Mouse (Mus musculus): ENCODE results near the gene Tmem198. TPM values are rescaled to one million over a fixed set of nuclear protein-coding genes. Genes with fewer than 3 reads are reported as not detected.

The Tmem198 gene
- total RNA-seq, 1 experiment, result 1.6 TPM

GRCm38 (mm10) chr1:75487040-75487404 lies 7.7 kb downstream of the Tmem198 start:
- Histone ChIP-seq H3K36me3 (ENCODE audit: control insufficient read depth, insufficient read depth, low read length, poor library complexity, severe bottlenecking) (no peaks in the 10 kb centered on the region), H3K9ac (ENCODE audit: insufficient read depth, low read depth, low read length, poor library complexity, severe bottlenecking) (peak overlapping the region; percentile 66), H3K4me3 (ENCODE audit: insufficient read depth in 1 of 2, low read depth in 1 of 2, low read length in 2 of 2, poor library complexity in 1 of 2, severe bottlenecking in 1 of 2) (peak overlapping the region; percentile 80 to 93), H3K9me3 (ENCODE audit: control insufficient read depth, insufficient read depth, low read depth, low read length) (no peaks in the 10 kb centered on the region), H3K4me1 (ENCODE audit: control insufficient read depth in 2 of 2, insufficient read depth in 2 of 2, low read length in 2 of 2, poor library complexity in 1 of 2) (peaks cover 5 to 15% of the 10 kb centered on the region in 2 experiments; a peak in 2 of 4 replicates), H3K27ac (ENCODE audit: insufficient read depth, low read depth, low read length, poor library complexity, severe bottlenecking) (no peak overlapping the region)
- TF ChIP-seq ZNF384 (IDR thresholded peaks at IDR 0.05; ENCODE audit: low read depth, low read length) (no peak), HCFC1 (IDR thresholded peaks at IDR 0.05; ENCODE audit: borderline replicate concordance, insufficient read depth, low read length) (no peak), MAFK (IDR thresholded peaks at IDR 0.05; ENCODE audit: insufficient read depth, low read depth, low read length) (no peak), CHD2 (IDR thresholded peaks at IDR 0.05; ENCODE audit: low read depth, low read length) (no peak), ZC3H11A (IDR thresholded peaks at IDR 0.05; ENCODE audit: borderline replicate concordance, low read depth, low read length) (no peak)
- in situ Hi-C loops (cut with MboI; ENCODE audit: low sequenced_read_pairs in 2 of 2, unreplicated experiment in 2 of 2), result no loop called here
- no peak for DNase-seq (ENCODE audit: low read depth, low spot score)

- no peaks in the 10 kb centered on the region for H3K36me3 ChIP-seq (ENCODE audit: control insufficient read depth, insufficient read depth, low read length, poor library complexity, severe bottlenecking)
- H3K4me3 ChIP-seq (ENCODE audit: insufficient read depth in 1 of 2, low read depth in 1 of 2, low read length in 2 of 2, poor library complexity in 1 of 2, severe bottlenecking in 1 of 2), result peak overlapping the region; percentile 80 to 93
- DNase-seq (ENCODE audit: low read depth, low spot score), result peak; percentile 89
- no peaks in the 10 kb centered on the region for H3K9me3 ChIP-seq (ENCODE audit: control insufficient read depth, insufficient read depth, low read depth, low read length)
- no peak overlapping the region for H3K27ac ChIP-seq (ENCODE audit: insufficient read depth, low read depth, low read length, poor library complexity, severe bottlenecking)
- peaks cover 5 to 19% of the 10 kb centered on the region in 2 experiments; a peak in 2 of 4 replicates for H3K4me1 ChIP-seq (ENCODE audit: control insufficient read depth in 2 of 2, insufficient read depth in 2 of 2, low read length in 2 of 2, poor library complexity in 1 of 2)
- peak overlapping the region; percentile 71 for H3K9ac ChIP-seq (ENCODE audit: insufficient read depth, low read depth, low read length, poor library complexity, severe bottlenecking)
- TF ChIP-seq CHD2 (IDR thresholded peaks at IDR 0.05; ENCODE audit: low read depth, low read length) (no peak), MAFK (IDR thresholded peaks at IDR 0.05; ENCODE audit: insufficient read depth, low read depth, low read length) (no peak), HCFC1 (IDR thresholded peaks at IDR 0.05; ENCODE audit: borderline replicate concordance, insufficient read depth, low read length) (no peak), ZC3H11A (IDR thresholded peaks at IDR 0.05; ENCODE audit: borderline replicate concordance, low read depth, low read length) (no peak), ZNF384 (IDR thresholded peaks at IDR 0.05; ENCODE audit: low read depth, low read length) (no peak)
- in situ Hi-C loops (cut with MboI; ENCODE audit: low sequenced_read_pairs in 2 of 2, unreplicated experiment in 2 of 2), result no loop called here
These were observed 8.3 kb downstream of the Tmem198 start for GRCm38 (mm10) chr1:75487405-75488161.

GRCm38 (mm10) chr1:75490785-75491551 lies 11.6 kb downstream of the Tmem198 start:
- Histone ChIP-seq H3K9ac (ENCODE audit: insufficient read depth, low read depth, low read length, poor library complexity, severe bottlenecking) (0 out of 2 replicates have a peak overlapping the region, but pooled peaks have one; percentile 6), H3K9me3 (ENCODE audit: control insufficient read depth, insufficient read depth, low read depth, low read length) (no peaks in the 10 kb centered on the region)
- in situ Hi-C loops (cut with MboI; ENCODE audit: low sequenced_read_pairs in 2 of 2, unreplicated experiment in 2 of 2), result no loop called here

GRCm38 (mm10) chr1:75492579-75493170 lies 13.3 kb downstream of the Tmem198 start:
- TF ChIP-seq ZNF384 (IDR thresholded peaks at IDR 0.05; ENCODE audit: low read depth, low read length), result no peak
- no peak for TF ChIP-seq HCFC1 (IDR thresholded peaks at IDR 0.05; ENCODE audit: borderline replicate concordance, insufficient read depth, low read length)
- no peak for TF ChIP-seq ZC3H11A (IDR thresholded peaks at IDR 0.05; ENCODE audit: borderline replicate concordance, low read depth, low read length)
- no peak for TF ChIP-seq MAFK (IDR thresholded peaks at IDR 0.05; ENCODE audit: insufficient read depth, low read depth, low read length)
- H3K36me3 ChIP-seq (ENCODE audit: control insufficient read depth, insufficient read depth, low read length, poor library complexity, severe bottlenecking), result peaks cover 7% of the 10 kb centered on the region; the same call in 1 of the 2 replicates

More at GRCm38 (mm10) chr1:75490785-75491551, 11.6 kb downstream of the Tmem198 start:
- TF ChIP-seq ZNF384 (IDR thresholded peaks at IDR 0.05; ENCODE audit: low read depth, low read length) (no peak), MAFK (IDR thresholded peaks at IDR 0.05; ENCODE audit: insufficient read depth, low read depth, low read length) (no peak), ZC3H11A (IDR thresholded peaks at IDR 0.05; ENCODE audit: borderline replicate concordance, low read depth, low read length) (no peak), HCFC1 (IDR thresholded peaks at IDR 0.05; ENCODE audit: borderline replicate concordance, insufficient read depth, low read length) (no peak), CHD2 (IDR thresholded peaks at IDR 0.05; ENCODE audit: low read depth, low read length) (no peak)
- DNase-seq (ENCODE audit: low read depth, low spot score), result no peak
- Histone ChIP-seq H3K36me3 (ENCODE audit: control insufficient read depth, insufficient read depth, low read length, poor library complexity, severe bottlenecking) (no peaks in the 10 kb centered on the region), H3K4me1 (ENCODE audit: control insufficient read depth in 2 of 2, insufficient read depth in 2 of 2, low read length in 2 of 2, poor library complexity in 1 of 2) (peaks cover 5 to 25% of the 10 kb centered on the region in 2 experiments; a peak in 2 of 4 replicates), H3K4me3 (ENCODE audit: insufficient read depth in 1 of 2, low read depth in 1 of 2, low read length in 2 of 2, poor library complexity in 1 of 2, severe bottlenecking in 1 of 2) (peak overlapping the region; percentile 23 to 45; a peak in 1 of 4 replicates), H3K27ac (ENCODE audit: insufficient read depth, low read depth, low read length, poor library complexity, severe bottlenecking) (no peak overlapping the region)

More at GRCm38 (mm10) chr1:75492579-75493170, 13.3 kb downstream of the Tmem198 start:
- Histone ChIP-seq H3K9ac (ENCODE audit: insufficient read depth, low read depth, low read length, poor library complexity, severe bottlenecking) (no peak overlapping the region), H3K4me1 (ENCODE audit: control insufficient read depth in 2 of 2, insufficient read depth in 2 of 2, low read length in 2 of 2, poor library complexity in 1 of 2) (peaks cover 5 to 18% of the 10 kb centered on the region in 2 experiments; a peak in 1 of 4 replicates), H3K9me3 (ENCODE audit: control insufficient read depth, insufficient read depth, low read depth, low read length) (no peaks in the 10 kb centered on the region), H3K4me3 (ENCODE audit: insufficient read depth in 1 of 2, low read depth in 1 of 2, low read length in 2 of 2, poor library complexity in 1 of 2, severe bottlenecking in 1 of 2) (0 out of 4 replicates have a peak overlapping the region, but pooled peaks of 1 of the 2 experiments have one; percentile 11), H3K27ac (ENCODE audit: insufficient read depth, low read depth, low read length, poor library complexity, severe bottlenecking) (no peak overlapping the region)
- in situ Hi-C loops (cut with MboI; ENCODE audit: low sequenced_read_pairs in 2 of 2, unreplicated experiment in 2 of 2), result no loop called here
- DNase-seq (ENCODE audit: low read depth, low spot score), result no peak
